Mouse (Mus musculus): ENCODE results near the gene Synj2. TPM values are rescaled to one million over a fixed set of nuclear protein-coding genes. Genes with fewer than 3 reads are reported as not detected.
A peak's percentile ranks its signal among the peaks of the same experiment; 100 is the strongest.

Synj2 gene
- 2.5 and 2.6 TPM in 2 replicates for polyA plus RNA-seq (2016; fragmentation: Nextera tagmentation; extraction: Ambion mirVana)

DNA sequence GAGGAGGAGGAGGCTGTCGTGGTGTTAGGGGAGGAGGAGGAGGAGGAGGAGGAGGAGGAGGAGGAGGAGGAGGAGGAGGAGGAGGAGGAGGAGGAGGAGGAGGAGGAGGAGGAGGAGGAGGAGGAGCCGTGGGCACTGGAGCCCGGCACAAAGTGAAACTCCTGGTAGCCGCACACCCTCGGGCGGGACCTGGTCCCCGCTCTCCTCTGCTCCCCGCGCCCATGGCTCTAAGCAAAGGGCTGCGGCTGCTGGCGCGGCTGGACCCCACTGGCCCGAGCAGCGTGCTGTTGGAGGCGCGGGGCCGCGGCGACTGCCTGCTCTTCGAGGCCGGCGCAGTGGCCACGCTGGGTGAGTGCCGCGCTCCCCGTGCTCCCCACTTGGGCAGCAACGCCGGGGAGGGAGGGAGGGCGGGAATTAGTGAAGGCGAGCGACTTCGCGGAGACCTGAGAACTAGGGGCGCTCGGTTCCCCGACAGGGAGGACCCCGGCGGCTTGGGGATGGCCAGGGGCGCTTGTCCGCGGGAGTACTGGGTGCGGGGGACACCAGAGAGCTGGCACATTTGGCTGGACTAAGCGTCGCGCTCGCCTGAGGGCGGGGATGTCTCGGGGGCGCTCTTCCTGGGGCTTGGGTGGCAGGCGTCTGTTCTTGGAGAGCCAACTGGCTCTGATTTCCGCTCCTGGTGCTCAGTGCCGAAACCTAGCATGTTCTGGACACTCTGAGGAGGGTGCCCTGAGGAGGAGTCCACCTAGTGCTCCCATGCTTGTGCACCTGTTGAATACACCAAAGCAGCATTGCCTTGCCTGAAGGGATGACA is at the start of gene Synj2:
Gene Synj2, plus strand, starts transcription at position 51 of the 814 bp plus-strand sequence.
- peaks cover 22% of the 10 kb centered on the region for H3K27me3 ChIP-seq

DNA sequence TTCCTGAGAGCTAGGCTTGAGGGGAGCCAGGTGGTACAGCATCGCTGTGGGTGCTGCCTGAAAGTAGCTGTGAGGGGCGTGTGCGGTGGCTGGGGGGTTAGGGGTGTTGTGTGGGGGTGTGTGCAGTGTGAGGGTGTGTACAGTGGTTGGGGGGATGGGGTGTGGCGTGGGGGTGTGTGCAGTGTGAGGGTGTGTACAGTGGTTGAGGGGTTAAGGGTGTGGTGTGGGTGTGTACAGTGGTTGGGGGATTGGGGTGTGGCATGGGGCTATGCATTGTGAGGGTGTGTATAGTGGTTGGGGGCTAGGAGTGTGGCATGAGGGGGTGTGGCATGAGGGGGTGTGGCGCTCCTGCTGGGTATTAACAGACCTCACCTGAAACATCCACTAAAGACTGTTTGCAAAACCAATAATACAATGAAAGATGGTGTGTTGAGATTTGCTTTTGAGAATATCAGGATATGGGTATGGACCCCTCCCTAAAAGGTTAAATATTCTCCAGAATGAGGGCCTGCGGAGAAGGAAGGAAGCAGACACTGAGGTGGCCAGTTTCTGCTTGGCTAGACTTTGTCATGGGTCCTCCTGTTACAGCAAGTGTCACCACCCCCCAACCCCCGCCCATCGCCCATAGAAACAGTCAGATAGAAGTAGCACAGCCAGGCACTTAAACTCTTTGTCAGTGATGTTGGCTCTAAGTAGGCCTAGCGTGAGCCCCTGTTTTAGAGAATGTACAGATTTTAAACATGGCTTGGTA is 49.0 kb upstream of the Synj2 start:
- H3K4me3 ChIP-seq: no peak overlapping the region
- peaks cover 13% of the 10 kb centered on the region; the same call in 1 of the 2 replicates for H3K36me3 ChIP-seq
- 85% methylated on average over 9 of the region's 9 CpGs for WGBS
- peaks cover 8% of the 10 kb centered on the region; the same call in 1 of the 2 replicates for H3K4me1 ChIP-seq
- no peak overlapping the region for H3K27ac ChIP-seq
- no peak for ATAC-seq (ENCODE audit: insufficient number of reproducible peaks, insufficient read depth, low FRiP score, low TSS enrichment)
- no peak overlapping the region for H3K9ac ChIP-seq
- no peak overlapping the region for H3K4me2 ChIP-seq (replicated peaks)
- no peaks in the 10 kb centered on the region for H3K27me3 ChIP-seq
- H3K9me3 ChIP-seq: no peaks in the 10 kb centered on the region

More for the DNA sequence above, at the start of gene Synj2:
- 0 out of 2 replicates have a peak, but pooled peaks have one; percentile 67 for ATAC-seq (ENCODE audit: insufficient number of reproducible peaks, insufficient read depth, low FRiP score, low TSS enrichment)
- WGBS: 1% methylated on average over 39 of the region's 52 CpGs
- Histone ChIP-seq H3K9me3 (no peaks in the 10 kb centered on the region), H3K4me1 (0 out of 2 replicates have a peak, but pooled peaks cover 16% of the 10 kb centered on the region), H3K36me3 (no peaks in the 10 kb centered on the region), H3K4me3 (peak within 1 kb of the TSS; percentile 63), H3K4me2 (replicated peaks) (peak within 1 kb of the TSS; percentile 70), H3K27ac (no peak within 1 kb of the TSS), H3K9ac (peak within 1 kb of the TSS; percentile 68)

DNA sequence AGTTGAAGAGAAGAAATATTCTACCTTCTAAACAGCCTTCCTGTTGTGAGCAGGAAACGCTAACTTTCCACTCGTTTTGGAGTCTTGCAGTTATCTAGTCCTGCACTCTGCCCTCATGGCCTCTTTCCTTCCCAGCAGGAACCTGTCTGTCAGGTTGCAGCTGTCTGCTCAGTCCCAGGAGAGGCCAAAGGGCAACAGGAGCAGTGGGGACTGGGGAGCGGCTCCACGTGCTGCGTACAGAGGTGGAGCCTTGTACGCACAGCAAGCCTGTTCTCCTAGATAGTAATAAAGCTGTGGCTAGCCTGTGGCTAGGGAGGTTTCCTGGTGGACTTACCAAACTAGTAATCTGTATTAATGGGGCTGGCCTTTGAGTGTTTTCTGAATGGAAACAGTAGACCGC is 48.0 kb upstream of the Synj2 start:
- H3K4me3 ChIP-seq: no peak overlapping the region
- H3K9me3 ChIP-seq: no peaks in the 10 kb centered on the region
- 16% methylated on average over 7 of the region's 7 CpGs for WGBS
- peaks cover 13% of the 10 kb centered on the region; the same call in 1 of the 2 replicates for H3K36me3 ChIP-seq
- H3K27me3 ChIP-seq: no peaks in the 10 kb centered on the region
- H3K4me2 ChIP-seq (replicated peaks): no peak overlapping the region
- no peak overlapping the region for H3K27ac ChIP-seq
- H3K9ac ChIP-seq: no peak overlapping the region
- ATAC-seq (ENCODE audit: insufficient number of reproducible peaks, insufficient read depth, low FRiP score, low TSS enrichment): no peak
- peaks cover 8% of the 10 kb centered on the region; the same call in 1 of the 2 replicates for H3K4me1 ChIP-seq

DNA sequence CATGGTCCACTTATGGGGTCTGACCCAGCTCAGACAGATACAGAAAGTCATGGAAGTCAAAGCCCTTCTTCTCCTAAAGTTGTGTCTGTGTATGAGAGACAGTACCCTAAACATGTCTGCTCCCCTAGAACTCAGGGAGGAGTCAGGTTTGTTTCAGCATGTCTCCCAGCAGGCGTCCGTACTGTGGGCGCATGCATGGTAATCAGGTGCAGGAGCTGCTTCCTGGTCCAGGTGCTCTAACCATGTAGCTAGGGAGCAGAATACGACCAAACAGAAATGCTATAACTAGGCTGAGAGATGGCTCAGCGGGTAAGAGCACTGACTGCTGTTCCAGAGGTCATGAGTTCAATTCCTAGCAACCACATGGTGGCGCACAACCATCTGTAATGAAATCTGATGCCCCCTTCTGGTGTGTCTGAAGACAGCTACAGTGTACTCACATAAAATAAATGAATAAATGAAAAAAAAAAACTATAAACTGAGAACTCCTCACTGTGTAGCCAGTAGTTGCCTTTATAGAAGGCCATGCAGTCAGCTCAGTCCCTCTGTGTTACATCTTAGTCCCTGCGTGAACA is 47.4 kb upstream of the Synj2 start:
- Histone ChIP-seq H3K27me3 (no peaks in the 10 kb centered on the region), H3K4me2 (replicated peaks) (no peak overlapping the region), H3K4me3 (no peak overlapping the region), H3K9me3 (no peaks in the 10 kb centered on the region), H3K4me1 (peaks cover 8% of the 10 kb centered on the region; the same call in 1 of the 2 replicates), H3K9ac (no peak overlapping the region), H3K27ac (no peak overlapping the region), H3K36me3 (peaks cover 13% of the 10 kb centered on the region; the same call in 1 of the 2 replicates)
- 67% methylated on average over 7 of the region's 7 CpGs for WGBS
- no peak for ATAC-seq (ENCODE audit: insufficient number of reproducible peaks, insufficient read depth, low FRiP score, low TSS enrichment)

DNA sequence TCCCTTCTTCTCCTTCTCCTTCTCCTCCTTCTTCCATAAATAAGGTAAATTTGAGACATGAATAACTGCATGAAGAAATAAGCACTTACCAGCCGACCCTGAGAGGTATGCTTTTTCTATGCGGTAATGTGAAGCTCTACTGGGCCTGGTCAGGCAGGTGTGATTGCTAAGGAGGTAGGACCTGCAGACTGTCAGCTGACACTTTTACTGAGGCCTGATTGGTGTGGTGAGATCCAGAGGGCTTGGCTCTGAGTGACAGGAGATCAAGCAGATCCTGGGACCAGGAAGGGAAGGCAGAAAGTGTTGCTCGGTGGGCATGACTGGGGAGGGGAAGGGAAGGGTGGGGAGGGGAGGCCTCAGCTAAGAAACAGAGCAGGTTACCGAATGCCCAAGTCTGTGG is 45.0 kb upstream of the Synj2 start:
- ATAC-seq (ENCODE audit: insufficient number of reproducible peaks, insufficient read depth, low FRiP score, low TSS enrichment): no peak
- Histone ChIP-seq H3K4me3 (no peak overlapping the region), H3K4me1 (peaks cover 8% of the 10 kb centered on the region; the same call in 1 of the 2 replicates), H3K27ac (no peak overlapping the region), H3K27me3 (no peaks in the 10 kb centered on the region), H3K4me2 (replicated peaks) (no peak overlapping the region), H3K9ac (no peak overlapping the region), H3K9me3 (no peaks in the 10 kb centered on the region), H3K36me3 (peaks cover 12% of the 10 kb centered on the region; the same call in 1 of the 2 replicates)
- 54% methylated on average over 4 of the region's 4 CpGs for WGBS

DNA sequence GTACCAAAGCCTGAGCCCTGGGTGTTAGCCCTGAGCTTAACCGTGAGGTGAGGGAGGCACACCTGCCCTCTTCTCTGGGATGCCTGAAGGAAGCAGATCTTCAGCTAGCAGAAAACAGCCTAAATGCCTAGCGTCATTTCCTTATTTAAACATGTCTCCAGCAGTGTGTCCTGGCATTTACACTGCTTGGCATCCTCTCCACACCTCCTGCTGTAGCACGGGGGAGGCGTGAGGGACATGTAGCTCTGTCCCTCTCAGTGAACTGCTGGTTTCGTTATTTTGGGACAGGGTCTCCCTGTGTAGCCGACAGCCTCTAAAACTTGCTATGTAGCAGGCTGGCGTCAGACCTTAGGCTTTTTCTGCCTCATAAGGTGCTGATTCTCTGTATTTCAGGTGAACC is 44.5 kb upstream of the Synj2 start:
- Histone ChIP-seq H3K4me1 (peaks cover 8% of the 10 kb centered on the region; the same call in 1 of the 2 replicates), H3K36me3 (peaks cover 10% of the 10 kb centered on the region; the same call in 1 of the 2 replicates), H3K4me2 (replicated peaks) (no peak overlapping the region), H3K9ac (no peak overlapping the region), H3K9me3 (no peaks in the 10 kb centered on the region), H3K4me3 (no peak overlapping the region), H3K27me3 (no peaks in the 10 kb centered on the region), H3K27ac (no peak overlapping the region)
- WGBS: 87% methylated on average over 7 of the region's 7 CpGs
- no peak for ATAC-seq (ENCODE audit: insufficient number of reproducible peaks, insufficient read depth, low FRiP score, low TSS enrichment)

DNA sequence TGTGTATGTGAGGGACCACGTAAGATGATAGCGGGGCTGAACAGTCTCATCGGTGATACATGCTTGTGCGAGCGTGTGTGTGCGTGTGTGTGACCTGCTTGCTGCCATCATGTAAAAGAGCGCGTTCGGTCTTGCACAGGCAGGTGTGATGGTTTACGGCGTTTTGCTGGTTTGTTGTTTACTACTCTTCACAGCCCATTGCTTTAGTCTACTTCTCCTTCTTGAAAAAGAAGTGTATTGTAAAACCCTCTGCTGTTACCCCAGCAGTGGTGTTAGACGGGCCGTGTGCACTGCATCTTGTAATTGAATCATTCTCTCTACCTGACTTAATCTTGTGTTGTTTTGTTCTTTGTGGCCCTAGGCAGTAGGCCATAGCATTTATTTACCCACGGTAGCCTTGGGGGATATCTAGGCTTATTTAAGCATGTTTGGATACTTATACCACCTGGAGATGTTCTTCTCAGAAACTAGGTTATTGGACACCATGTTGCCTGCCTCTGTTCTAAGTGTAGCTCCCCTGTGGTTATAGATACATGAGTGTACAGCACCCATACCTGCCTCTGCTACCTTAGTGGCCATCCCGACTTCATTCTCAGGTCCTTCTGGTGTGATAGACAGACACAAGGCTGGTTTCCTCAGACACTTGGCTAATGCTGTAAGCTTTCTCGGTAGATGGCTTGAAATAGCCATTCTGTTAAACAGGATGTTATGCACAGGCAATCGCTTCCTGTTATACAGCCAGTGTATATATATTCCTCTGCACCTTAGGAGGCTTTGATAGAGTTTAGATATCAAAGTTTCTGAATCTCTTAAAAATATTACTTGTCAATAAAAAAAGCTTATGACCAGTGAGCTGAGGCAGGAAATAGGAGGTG is 43.5 kb upstream of the Synj2 start:
- Histone ChIP-seq H3K9ac (no peak overlapping the region), H3K9me3 (no peaks in the 10 kb centered on the region), H3K36me3 (peaks cover 17% of the 10 kb centered on the region), H3K4me1 (peaks cover 8% of the 10 kb centered on the region; the same call in 1 of the 2 replicates), H3K4me2 (replicated peaks) (no peak overlapping the region), H3K4me3 (no peak overlapping the region), H3K27ac (no peak overlapping the region), H3K27me3 (no peaks in the 10 kb centered on the region)
- 89% methylated on average over 17 of the region's 17 CpGs for WGBS
- ATAC-seq (ENCODE audit: insufficient number of reproducible peaks, insufficient read depth, low FRiP score, low TSS enrichment): no peak

DNA sequence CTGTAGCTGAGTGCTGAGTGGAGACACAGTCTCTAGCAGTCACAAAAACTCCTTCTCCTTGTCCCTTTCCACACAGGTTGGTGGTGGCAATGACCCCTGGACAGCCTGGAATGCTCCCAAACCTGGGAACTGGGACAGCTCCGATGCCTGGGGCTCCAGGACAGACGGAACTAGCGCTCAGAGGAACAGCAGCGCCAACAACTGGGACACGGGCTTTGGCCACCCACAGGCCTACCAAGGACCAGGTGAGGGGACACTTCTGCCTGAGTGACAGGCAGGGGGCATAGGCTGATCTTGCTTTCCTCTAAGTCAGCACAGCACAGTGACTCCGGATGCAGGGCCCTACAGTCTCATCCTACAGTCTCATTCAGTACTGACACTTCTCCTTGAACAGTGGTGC is 41.8 kb upstream of the Synj2 start:
- Histone ChIP-seq H3K27me3 (no peaks in the 10 kb centered on the region), H3K36me3 (peaks cover 24% of the 10 kb centered on the region), H3K4me1 (no peaks in the 10 kb centered on the region; the same call in 1 of the 2 replicates), H3K4me2 (replicated peaks) (no peak overlapping the region), H3K4me3 (no peak overlapping the region), H3K9me3 (no peaks in the 10 kb centered on the region), H3K9ac (no peak overlapping the region), H3K27ac (no peak overlapping the region)
- ATAC-seq (ENCODE audit: insufficient number of reproducible peaks, insufficient read depth, low FRiP score, low TSS enrichment): no peak
- 86% methylated on average over 6 of the region's 6 CpGs for WGBS

DNA sequence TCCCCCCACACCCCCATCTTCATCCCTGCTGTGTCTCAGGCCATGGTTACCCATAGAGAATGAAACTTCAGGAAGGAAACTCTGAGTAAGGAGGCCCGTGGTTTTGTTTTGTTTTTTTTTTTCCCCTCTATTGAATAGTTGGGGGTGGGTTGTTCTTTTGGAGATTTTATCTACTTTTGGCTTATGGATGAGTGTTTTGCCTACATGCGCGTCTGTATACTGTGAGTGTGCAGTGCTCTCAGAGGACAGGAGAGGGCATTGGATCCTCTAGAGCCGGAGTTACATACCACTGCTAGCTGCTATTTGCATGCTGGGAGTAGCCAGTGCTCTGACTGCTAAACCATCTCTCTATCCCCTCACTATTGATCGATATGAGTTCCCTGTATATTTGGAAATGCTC is 39.7 kb upstream of the Synj2 start:
- Histone ChIP-seq H3K9me3 (no peaks in the 10 kb centered on the region), H3K4me3 (no peak overlapping the region), H3K27me3 (no peaks in the 10 kb centered on the region), H3K4me1 (no peaks in the 10 kb centered on the region; the same call in 1 of the 2 replicates), H3K27ac (no peak overlapping the region), H3K9ac (no peak overlapping the region), H3K36me3 (peaks cover 35% of the 10 kb centered on the region), H3K4me2 (replicated peaks) (no peak overlapping the region)
- 74% methylated on average over 5 of the region's 5 CpGs for WGBS
- ATAC-seq (ENCODE audit: insufficient number of reproducible peaks, insufficient read depth, low FRiP score, low TSS enrichment): no peak

DNA sequence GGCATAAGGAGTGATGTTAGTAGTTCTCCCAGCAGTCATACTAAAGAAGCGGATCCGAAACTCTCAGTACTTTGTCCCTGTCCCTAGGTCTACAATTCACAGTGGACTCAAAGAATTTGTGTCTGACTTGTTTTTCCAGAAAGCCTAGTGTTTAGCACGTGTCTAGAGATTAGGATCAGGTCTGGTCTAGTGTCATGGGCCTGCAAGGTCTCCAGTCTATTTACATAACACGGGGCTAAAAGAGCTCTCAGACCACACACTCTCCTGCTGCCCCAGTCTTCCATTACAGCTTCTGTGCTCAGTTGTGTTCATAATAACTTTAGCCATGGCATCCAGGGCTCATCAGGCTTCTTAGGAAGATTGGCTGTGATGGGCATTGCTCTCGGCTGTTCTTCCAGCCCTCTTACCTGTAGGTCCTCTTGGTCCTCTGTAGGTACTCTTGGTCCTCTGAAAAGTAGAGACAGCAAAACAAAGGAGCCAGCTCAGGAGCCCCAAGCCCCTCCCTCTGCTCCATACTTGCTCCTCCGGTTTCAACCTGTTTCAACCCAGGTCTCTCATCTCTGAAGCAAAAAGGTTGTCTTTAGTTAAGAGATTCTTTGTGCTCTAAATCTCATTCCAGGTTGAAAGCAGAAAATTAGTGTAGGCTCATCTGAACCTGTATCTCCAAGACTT is 37.3 kb upstream of the Synj2 start:
- Histone ChIP-seq H3K4me1 (no peaks in the 10 kb centered on the region; the same call in 1 of the 2 replicates), H3K27me3 (no peaks in the 10 kb centered on the region), H3K4me3 (no peak overlapping the region), H3K9ac (no peak overlapping the region), H3K4me2 (replicated peaks) (no peak overlapping the region), H3K9me3 (no peaks in the 10 kb centered on the region), H3K36me3 (peaks cover 43% of the 10 kb centered on the region), H3K27ac (no peak overlapping the region; the same call in 1 of the 2 replicates)
- no peak for ATAC-seq (ENCODE audit: insufficient number of reproducible peaks, insufficient read depth, low FRiP score, low TSS enrichment)
- 55% methylated on average over 6 of the region's 6 CpGs for WGBS
